Mouse (Mus musculus) megakaryocyte, embryonic 14.5 days (primary cell): ENCODE data around the gene Rbm15b. TPM values are rescaled to one million over a fixed set of nuclear protein-coding genes. Genes with fewer than 3 reads are reported as not detected.

Experiments
- H3K27me3 ChIP-seq: replicated peaks from 2 replicates; pipeline ENCODE3; 2012; ENCODE audit warnings: inconsistent platforms
- H3K36me3 ChIP-seq: replicated peaks from 2 replicates; pipeline ENCODE3; 2012; ENCODE audit warnings: low read length, inconsistent platforms, mixed read lengths
- H3K4me1 ChIP-seq: 2 replicates; pipeline ENCODE4 v1.6.1; 2012; ENCODE audit warnings: inconsistent platforms
- H3K4me3 ChIP-seq: replicated peaks from 2 replicates; pipeline ENCODE3; 2012; ENCODE audit warnings: moderate library complexity, mild to moderate bottlenecking, inconsistent platforms
- H3K9me3 ChIP-seq: 2 replicates; pipeline ENCODE4 v1.6.1; 2012; ENCODE audit warnings: inconsistent platforms
- FLI1 ChIP-seq: IDR thresholded peaks from 2 replicates; pipeline ENCODE4 v1.6.1; 2012; ENCODE audit warnings: low read length, inconsistent platforms, mixed read lengths
- GATA1 ChIP-seq: IDR thresholded peaks from 3 replicates; pipeline ENCODE4 v1.6.1; 2012; ENCODE audit warnings: mixed read lengths, low read length, inconsistent platforms, borderline replicate concordance
- polyA plus RNA-seq: library from polyadenylated mRNA; stranded (reverse); fragments of >175 nt; gene quantifications from 2 replicates; pipeline ENCODE4 v1.2.3, GENCODE M21; 2012; ENCODE audit warnings: low replicate concordance; ENCODE audit not compliant: insufficient read depth

Rbm15b gene
- polyA plus RNA-seq, 1 experiment: 13.0 TPM

DNA sequence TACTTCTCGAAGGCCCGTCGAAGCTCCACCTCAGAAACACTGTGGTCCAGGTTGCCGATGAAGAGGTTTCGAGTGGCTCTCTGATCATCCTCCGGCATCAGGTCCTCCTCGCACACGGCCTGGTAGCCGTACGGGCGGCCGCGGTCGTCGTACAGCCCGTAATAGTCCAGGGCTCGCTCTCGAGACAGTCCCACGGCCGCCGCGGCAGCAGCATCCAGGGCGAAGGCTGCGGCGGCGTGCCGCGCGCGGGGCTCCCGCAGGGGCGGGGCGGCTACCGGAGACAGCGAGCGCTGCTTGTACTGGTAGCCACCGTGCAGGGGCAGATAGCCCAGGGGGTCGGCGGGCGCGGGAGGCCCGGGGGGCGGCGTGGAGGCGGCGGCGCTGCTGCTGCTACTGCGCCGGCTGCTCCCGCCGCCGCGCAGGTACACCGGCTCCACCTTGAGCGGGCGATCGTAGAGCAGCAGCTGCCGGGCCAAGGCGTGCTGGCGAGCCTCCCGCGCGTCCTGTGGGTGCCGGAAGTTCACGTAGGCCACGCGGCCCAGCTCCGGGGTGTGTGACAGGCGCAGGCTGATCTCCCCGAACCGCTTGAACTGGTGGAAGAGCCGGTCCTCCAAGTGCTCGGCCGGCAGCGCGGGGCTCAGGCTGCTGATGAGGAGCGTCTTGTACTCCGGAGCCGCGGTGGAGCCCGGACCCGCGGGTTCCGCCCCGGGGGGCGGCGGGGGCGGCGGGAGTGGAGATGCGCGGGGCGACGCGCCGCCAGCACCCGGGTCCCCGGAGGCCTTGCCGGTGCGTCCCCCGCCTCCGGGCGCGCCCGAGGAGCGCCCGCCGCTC is 1.1 kb downstream of the Rbm15b start:
- no peaks in the 10 kb centered on the region for H3K27me3 ChIP-seq
- H3K4me3 ChIP-seq: peak overlapping the region; percentile 98
- peaks cover 77% of the 10 kb centered on the region for H3K36me3 ChIP-seq
- H3K9me3 ChIP-seq: no peaks in the 10 kb centered on the region
- H3K4me1 ChIP-seq: peaks cover 80% of the 10 kb centered on the region
- no peak for TF ChIP-seq FLI1
- TF ChIP-seq GATA1: no peak

DNA sequence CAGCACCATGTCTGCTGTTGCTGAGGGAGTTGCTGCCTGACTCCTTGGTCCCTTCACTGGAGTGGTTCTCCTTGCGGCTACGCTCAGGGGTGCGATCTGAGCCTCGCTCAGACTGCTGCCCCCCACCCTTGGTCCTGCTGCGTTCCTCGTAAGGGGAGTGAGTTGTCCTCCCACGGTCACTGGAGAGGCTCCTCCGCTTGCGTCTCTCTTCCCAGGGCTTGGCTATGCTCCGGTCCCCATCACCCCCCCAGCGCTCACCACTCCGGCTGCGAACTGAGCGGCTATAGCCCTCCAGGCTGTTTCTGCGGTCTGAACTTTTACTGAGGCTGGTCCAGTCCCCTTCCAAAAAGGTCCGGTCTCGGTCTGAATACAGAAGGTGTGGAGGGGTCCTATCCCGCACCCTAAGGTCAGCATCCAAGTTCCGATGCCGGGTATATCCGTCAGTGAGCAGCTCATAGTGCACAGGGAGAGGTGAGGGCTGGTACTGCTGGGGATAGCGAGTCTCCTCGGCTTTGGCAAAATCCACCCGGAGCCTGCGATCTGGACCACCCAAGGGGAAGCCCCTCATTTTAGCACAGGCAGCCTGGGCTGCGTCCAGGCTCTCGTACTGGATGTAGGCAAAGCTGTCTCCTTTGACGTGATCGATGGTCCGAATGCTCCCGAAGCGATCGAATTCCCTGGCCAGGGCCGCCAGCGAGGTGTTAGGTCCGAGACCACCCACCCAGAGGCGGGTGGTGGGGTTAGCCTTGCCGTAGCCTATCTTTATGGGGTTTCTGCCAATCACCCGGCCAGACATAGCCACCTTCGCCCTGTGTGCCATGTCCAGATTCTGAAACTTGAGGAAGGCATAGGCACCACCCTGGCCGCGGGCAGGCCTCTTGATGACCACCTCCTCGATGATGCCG is 2.0 kb downstream of the Rbm15b start:
- Histone ChIP-seq H3K4me1 (peaks cover 72% of the 10 kb centered on the region), H3K9me3 (no peaks in the 10 kb centered on the region), H3K36me3 (peaks cover 77% of the 10 kb centered on the region), H3K27me3 (no peaks in the 10 kb centered on the region), H3K4me3 (peak overlapping the region; percentile 98)
- no peak for TF ChIP-seq FLI1
- TF ChIP-seq GATA1: no peak

- Histone ChIP-seq H3K4me3 (peak overlapping the region; percentile 70), H3K27me3 (no peaks in the 10 kb centered on the region), H3K4me1 (peaks cover 69% of the 10 kb centered on the region), H3K36me3 (peaks cover 77% of the 10 kb centered on the region), H3K9me3 (no peaks in the 10 kb centered on the region)
- no peak for TF ChIP-seq GATA1
- no peak for TF ChIP-seq FLI1
These were observed 2.9 kb downstream of the Rbm15b start for GRCm38 (mm10) chr9:106884306-106884705.

GRCm38 (mm10) chr9:106883085-106883484 is 4.1 kb downstream of the Rbm15b start:
- H3K27me3 ChIP-seq: no peaks in the 10 kb centered on the region
- no peak overlapping the region for H3K4me3 ChIP-seq
- peaks cover 57% of the 10 kb centered on the region for H3K4me1 ChIP-seq
- no peak for TF ChIP-seq GATA1
- TF ChIP-seq FLI1: no peak
- peaks cover 77% of the 10 kb centered on the region for H3K36me3 ChIP-seq
- H3K9me3 ChIP-seq: no peaks in the 10 kb centered on the region

DNA sequence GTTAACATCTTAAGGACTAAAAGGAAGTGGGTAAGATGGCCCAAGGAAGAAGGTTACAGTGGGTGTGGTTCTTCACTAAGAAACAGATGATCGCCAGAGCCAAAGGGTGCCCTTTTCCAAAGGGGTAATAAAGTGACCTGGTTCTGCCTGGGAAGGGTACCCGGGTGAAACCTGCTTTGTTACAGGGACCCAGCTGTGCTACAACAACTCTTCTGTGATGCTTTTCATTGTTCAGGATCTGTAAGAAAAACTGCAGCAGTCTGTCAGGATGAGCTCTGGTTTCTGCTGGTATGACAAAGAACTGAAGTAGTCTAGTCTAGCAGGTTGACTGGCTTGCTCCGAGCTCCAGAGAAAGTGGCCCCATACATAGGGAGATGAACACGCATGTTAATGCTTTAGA is 5.1 kb downstream of the Rbm15b start:
- Histone ChIP-seq H3K27me3 (no peaks in the 10 kb centered on the region), H3K9me3 (no peaks in the 10 kb centered on the region), H3K36me3 (peaks cover 80% of the 10 kb centered on the region), H3K4me3 (no peak overlapping the region), H3K4me1 (peaks cover 57% of the 10 kb centered on the region)
- TF ChIP-seq FLI1: no peak
- no peak for TF ChIP-seq GATA1

- no peak for TF ChIP-seq FLI1
- no peak for TF ChIP-seq GATA1
- Histone ChIP-seq H3K4me3 (no peak overlapping the region), H3K4me1 (peaks cover 64% of the 10 kb centered on the region), H3K36me3 (peaks cover 90% of the 10 kb centered on the region), H3K9me3 (no peaks in the 10 kb centered on the region), H3K27me3 (no peaks in the 10 kb centered on the region)
These were observed 6.0 kb downstream of the Rbm15b start for GRCm38 (mm10) chr9:106881071-106881755.

DNA sequence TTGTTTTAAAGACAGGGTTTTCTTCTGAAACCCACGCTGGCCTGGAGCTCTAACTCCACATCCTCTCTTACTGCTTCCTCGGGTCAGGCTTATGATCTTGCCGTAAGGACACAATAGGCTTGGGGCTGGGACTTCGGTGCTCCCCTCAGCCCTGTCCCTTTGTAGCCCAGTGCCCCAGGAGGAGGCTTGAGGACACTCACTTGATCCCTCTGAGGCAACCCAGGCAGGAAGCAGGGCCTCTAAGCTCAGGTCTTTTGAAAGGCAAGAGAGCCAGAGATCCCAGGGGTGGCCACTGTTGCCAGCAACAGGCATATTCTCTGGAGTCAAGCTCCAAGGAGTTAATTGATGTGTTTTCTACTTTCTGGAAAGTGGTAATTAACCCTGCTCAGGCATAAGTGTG is 7.8 kb downstream of the Rbm15b start:
- peaks cover 94% of the 10 kb centered on the region for H3K36me3 ChIP-seq
- H3K4me1 ChIP-seq: peaks cover 47% of the 10 kb centered on the region
- H3K9me3 ChIP-seq: no peaks in the 10 kb centered on the region
- no peaks in the 10 kb centered on the region for H3K27me3 ChIP-seq
- no peak for TF ChIP-seq FLI1
- no peak for TF ChIP-seq GATA1
- H3K4me3 ChIP-seq: no peak overlapping the region

- Histone ChIP-seq H3K4me1 (peaks cover 32% of the 10 kb centered on the region), H3K27me3 (no peaks in the 10 kb centered on the region), H3K9me3 (no peaks in the 10 kb centered on the region), H3K4me3 (no peak overlapping the region), H3K36me3 (peaks cover 95% of the 10 kb centered on the region)
- TF ChIP-seq GATA1 (no peak), FLI1 (no peak)
These were observed 10.6 kb downstream of the Rbm15b start for GRCm38 (mm10) chr9:106876666-106877065.

- no peak for TF ChIP-seq FLI1
- TF ChIP-seq GATA1: no peak
- H3K9me3 ChIP-seq: no peaks in the 10 kb centered on the region
- no peak overlapping the region for H3K4me3 ChIP-seq
- H3K36me3 ChIP-seq: peaks cover 85% of the 10 kb centered on the region
- H3K4me1 ChIP-seq: peaks cover 22% of the 10 kb centered on the region
- H3K27me3 ChIP-seq: no peaks in the 10 kb centered on the region
These were observed 13.0 kb downstream of the Rbm15b start for GRCm38 (mm10) chr9:106874216-106874615.
